Comparison of ENCODE assay signal across 8 mouse cellular contexts in the genomic region with DNA sequence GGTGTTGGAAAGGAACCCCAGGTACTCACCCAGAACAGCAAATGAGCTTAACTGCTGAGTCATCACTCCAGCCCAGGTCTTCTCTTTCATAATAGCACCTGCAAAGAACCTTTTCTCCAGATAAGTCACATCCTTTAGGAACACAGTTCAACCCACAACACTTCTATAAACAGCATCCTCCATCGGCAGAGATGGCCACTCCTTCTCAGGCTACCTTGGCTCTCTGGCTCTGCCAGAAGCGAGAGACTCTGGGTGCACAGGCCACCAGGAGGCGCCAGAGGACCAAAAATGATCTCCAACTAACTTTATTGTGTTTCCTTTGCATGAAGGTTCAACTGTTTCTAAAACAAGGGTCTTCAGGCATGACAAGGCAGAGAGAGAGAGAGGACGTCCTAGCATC. TPM values are rescaled to one million over a fixed set of nuclear protein-coding genes. Genes with fewer than 3 reads are reported as not detected.
DNase-seq lines count a peak whose midpoint lies in the region; ATAC-seq and TF ChIP-seq lines count a peak whose summit lies in the region.

No protein-coding gene starts in this region.

- peak; percentile 89 for ATAC-seq in common myeloid progenitor, adult 5-6 weeks (replicated peaks; ENCODE audit: low read depth, poor library complexity, severe bottlenecking)
- no peak for ATAC-seq in liver, embryonic 14.5 days (ENCODE audit: insufficient read depth)

- peak; percentile 87 for DNase-seq in adipocyte (ENCODE audit: low spot score)
- peak; percentile 85 for DNase-seq in gastrocnemius, postnatal 14 days
- peak; percentile 88 for DNase-seq in kidney, postnatal 14 days
- DNase-seq in liver, embryonic 14.5 days (ENCODE audit: low read depth in 3 of 3, low spot score in 3 of 3) = peak in 2 of 3 experiments; percentile 54 to 57
- peak; percentile 85 for DNase-seq in ovary, postnatal 36 days (ENCODE audit: low spot score)
- peak; percentile 85 for DNase-seq in thymus, postnatal 14 days

- H3K27ac ChIP-seq in liver, embryonic 14.5 days = no peak overlapping the region

- no peak for TF ChIP-seq EP300 in liver, embryonic 14.5 days (IDR thresholded peaks at IDR 0.05; ENCODE audit: low read depth)

- peaks cover 0 to 7% of the 10 kb centered on the region in 2 experiments; a peak in 2 of 4 replicates for H3K4me1 ChIP-seq in liver, embryonic 14.5 days (replicated peaks; ENCODE audit: control insufficient read depth in 2 of 2, insufficient read depth in 2 of 2, low read length in 1 of 2)

- H3ac ChIP-seq in C2C12 (ENCODE audit: control insufficient read depth, insufficient read length, low read depth) = no peak overlapping the region

- no peak overlapping the region for H3K9ac ChIP-seq in liver, embryonic 14.5 days (replicated peaks)

- H3K4me2 ChIP-seq in liver, embryonic 14.5 days (ENCODE audit: low read depth) = no peak overlapping the region

- H3K4me3 ChIP-seq in C2C12 (ENCODE audit: insufficient read depth, poor library complexity, severe bottlenecking) = no peak overlapping the region
- H3K4me3 ChIP-seq in liver, embryonic 14.5 days (ENCODE audit: insufficient read depth in 1 of 2, low read depth in 2 of 2, low read length in 2 of 2) = no peak overlapping the region

- no peaks in the 10 kb centered on the region for H3K79me3 ChIP-seq in C2C12 (ENCODE audit: low read depth)

- WGBS in liver, embryonic 14.5 days (ENCODE audit: insufficient replicate concordance) = 1% methylated on average over 4 of the region's 4 CpGs

- no peaks in the 10 kb centered on the region for H3K36me3 ChIP-seq in C2C12 (ENCODE audit: control insufficient read depth, insufficient read depth)
- no peaks in the 10 kb centered on the region for H3K36me3 ChIP-seq in liver, embryonic 14.5 days (replicated peaks; ENCODE audit: control insufficient read depth, insufficient read depth, low read depth)

- H3K79me2 ChIP-seq in C2C12 (ENCODE audit: control insufficient read depth, insufficient read depth) = no peaks in the 10 kb centered on the region

- no peaks in the 10 kb centered on the region for H3K27me3 ChIP-seq in C2C12 (ENCODE audit: control insufficient read depth, insufficient read depth, insufficient read length)
- no peaks in the 10 kb centered on the region for H3K27me3 ChIP-seq in liver, embryonic 14.5 days (ENCODE audit: control insufficient read depth, insufficient read depth, low read length)

- intact Hi-C loops in gastrocnemius, postnatal 14 days (cut with DNase I; ENCODE audit: low total_unique reads) = loop anchor here (2.0 kb wide), 1 partner anchor 41 kb away; no protein-coding TSS in a partner anchor

- TF ChIP-seq CTCF in C2C12 (IDR thresholded peaks at IDR 0.05; ENCODE audit: control insufficient read depth, insufficient read depth, insufficient read length) = peak; percentile 70
- TF ChIP-seq CTCF in liver, embryonic 14.5 days (IDR thresholded peaks at IDR 0.05; ENCODE audit: low read depth) = peak; percentile 93

- H3K9me3 ChIP-seq in liver, embryonic 14.5 days (ENCODE audit: control insufficient read depth, low read length) = no peaks in the 10 kb centered on the region

TF ChIP-seq in C2C12, 6 proteins besides CTCF, POLR2A, EP300 and RAD21:
- TF ChIP-seq MYOD1 (IDR thresholded peaks at IDR 0.05; ENCODE audit: control insufficient read depth, insufficient read length, low read depth) (no peak), CEBPB (IDR thresholded peaks at IDR 0.05; ENCODE audit: low read depth) (no peak), MYOG (IDR thresholded peaks at IDR 0.05; ENCODE audit: control insufficient read depth, extremely low read depth, insufficient read length) (no peak), MAX (IDR thresholded peaks at IDR 0.05) (no peak), FOSL1 (IDR thresholded peaks at IDR 0.05; ENCODE audit: insufficient read depth, low read length, poor library complexity, severe bottlenecking) (no peak), USF1 (IDR thresholded peaks at IDR 0.05; ENCODE audit: low read depth) (no peak)

RNA-seq across cellular contexts. Expression of a gene that starts 15.8 kb away (rescaled TPM):
- 19.7 TPM for polyA plus RNA-seq in C2C12 (2012; fragmentation: generic; extraction: Trizol)
- 12.5 and 15.9 TPM in 2 replicates for total RNA-seq in common myeloid progenitor, adult 5-6 weeks (2017)
- total RNA-seq in gastrocnemius, postnatal 14 days (2021) = 10 to 100 TPM; 13.3 to 14.4 TPM
- polyA plus RNA-seq in liver, embryonic 14.5 days (2012; rRNA removed) = 12.6 and 12.9 TPM in 2 replicates
- polyA plus RNA-seq in liver, embryonic 14.5 days (2014; fragmentation: Nextera tagmentation; extraction: Ambion mirVana) = 23.7 and 24.2 TPM in 2 replicates
